Mouse (Mus musculus) liver, embryonic 14.5 days (tissue): Measurements from ENCODE around the gene Serhl. TPM values are rescaled to one million over a fixed set of nuclear protein-coding genes. Genes with fewer than 3 reads are reported as not detected.

Source experiments
- ATAC-seq: fragments of 200-750 bp; cut with Nextera tagmentation; 2 replicates; pipeline ENCODE4 v1.8.0; 2017; ENCODE audit warnings: moderate number of reproducible peaks, mild to moderate bottlenecking, moderate library complexity; ENCODE audit not compliant: insufficient read depth
- DNase-seq, 3 experiments: peaks; one replicate each; pipeline ENCODE4 v3.0.0-alpha.2; 2012 to 2013; ENCODE audit warnings: low read depth in 3 of 3, low spot score in 3 of 3
- H3K27ac ChIP-seq: fragments of 300-500 bp; sonication (generic); 2 replicates; pipeline ENCODE4 v1.5.1; 2014; ENCODE audit warnings: moderate library complexity, mild to moderate bottlenecking, control low read depth, inconsistent platforms
- H3K27me3 ChIP-seq: fragments of 300-500 bp; sonication (generic); 2 replicates; pipeline ENCODE4 v1.6.1; 2014; ENCODE audit warnings: mild to moderate bottlenecking, low read length, moderate library complexity; ENCODE audit not compliant: control insufficient read depth, insufficient read depth
- H3K36me3 ChIP-seq: fragments of 300-500 bp; sonication (generic); replicated peaks from 2 replicates; pipeline ENCODE4 v1.6.1; 2014; ENCODE audit warnings: low read depth; ENCODE audit not compliant: control insufficient read depth, insufficient read depth
- H3K4me1 ChIP-seq, 2 experiments: fragments of 200-500 bp in 1 of 2; fragments of 300-500 bp in 1 of 2; sonication (generic) in 1 of 2; replicated peaks; 2 replicates each; pipeline ENCODE4 v1.6.1; 2012 to 2014; ENCODE audit warnings: antibody characterized with exemption in 1 of 2, inconsistent platforms in 1 of 2, low read length in 1 of 2; ENCODE audit not compliant: control insufficient read depth in 2 of 2, insufficient read depth in 2 of 2
- H3K4me2 ChIP-seq: fragments of 300-500 bp; sonication (generic); 2 replicates; pipeline ENCODE4 v1.6.1; 2014; ENCODE audit warnings: low read depth, mild to moderate bottlenecking, control low read depth, moderate library complexity
- H3K4me3 ChIP-seq, 2 experiments: fragments of 200-500 bp in 1 of 2; fragments of 300-500 bp in 1 of 2; sonication (generic) in 1 of 2; 2 replicates each; pipeline ENCODE4 v1.5.1; 2012 to 2014; ENCODE audit warnings: low read depth in 2 of 2, low read length in 2 of 2, mild to moderate bottlenecking in 2 of 2, control low read depth in 1 of 2, inconsistent platforms in 1 of 2, moderate library complexity in 1 of 2; ENCODE audit not compliant: insufficient read depth in 1 of 2
- H3K9ac ChIP-seq: fragments of 300-500 bp; sonication (generic); replicated peaks from 2 replicates; pipeline ENCODE4 v1.6.1; 2014; ENCODE audit warnings: mild to moderate bottlenecking, control low read depth, moderate library complexity
- H3K9me3 ChIP-seq: fragments of 300-500 bp; sonication (generic); 2 replicates; pipeline ENCODE4 v1.6.1; 2016; ENCODE audit warnings: low read length, mixed read lengths; ENCODE audit not compliant: control insufficient read depth
- CTCF ChIP-seq: IDR thresholded peaks from 2 replicates; pipeline ENCODE4 v1.5.1; 2016; ENCODE audit warnings: antibody characterized with exemption, low read depth, control low read depth
- EP300 ChIP-seq: IDR thresholded peaks from 2 replicates; pipeline ENCODE4 v1.6.1; 2016; ENCODE audit warnings: antibody characterized with exemption, low read depth
- WGBS: fragments of 180-500 bp; shearing (Covaris S2); extraction: QIAGEN DNeasy Blood & Tissue Kit; methylation state at CpG from one replicate; pipeline ENCODE4 v1.1.7; 2014; ENCODE audit not compliant: insufficient replicate concordance; 5-methylcytosine and 5-hydroxymethylcytosine counted together
- polyA plus RNA-seq, 2 experiments: library from polyadenylated mRNA; depleted of rRNA in 1 of 2; stranded (reverse) in 1 of 2; unstranded in 1 of 2; fragments of >200 nt; fragmentation: Nextera tagmentation in 1 of 2; extraction: Ambion mirVana in 1 of 2; gene quantifications; 2 replicates each; pipeline versions ENCODE4 v1.2.1 to v1.2.3; 2012 to 2014

Gene Serhl
- polyA plus RNA-seq, 2 experiments = 12.4 to 14.8 TPM

DNA sequence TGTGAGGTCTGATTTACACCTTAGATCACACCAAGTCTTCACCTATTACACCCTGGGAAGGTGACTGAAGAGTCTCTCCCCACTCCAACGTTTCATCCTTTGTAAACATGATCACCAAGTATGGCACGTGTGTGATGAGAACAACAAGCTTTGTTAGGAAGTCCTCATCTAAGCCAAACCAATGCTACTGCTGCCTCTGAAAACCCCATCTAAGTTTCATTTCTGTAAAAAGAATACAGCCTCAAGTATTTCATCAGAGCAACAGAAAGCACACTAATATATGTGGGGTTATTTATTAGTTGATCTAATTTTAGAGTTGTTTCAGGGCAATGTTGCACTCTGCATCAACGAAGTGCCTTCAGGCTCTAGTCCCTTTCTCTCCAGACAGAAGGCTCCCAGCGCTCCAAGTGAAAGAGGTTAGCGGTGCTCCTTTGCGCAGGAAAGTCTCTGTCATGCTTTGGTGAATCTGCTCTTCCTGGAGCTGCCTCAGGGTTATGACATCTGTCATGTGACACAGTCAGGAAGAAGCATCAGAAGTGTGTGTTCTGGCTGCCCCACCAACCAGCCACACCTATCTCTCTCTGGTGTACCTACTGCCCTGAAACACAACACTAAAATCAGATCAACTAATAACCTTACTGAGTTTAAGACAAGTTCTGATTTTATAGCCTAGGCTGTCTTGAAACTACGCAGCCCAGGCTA, 40.4 kb downstream of the Serhl start:
- Histone ChIP-seq H3K4me3 (no peak overlapping the region), H3K27ac (no peak overlapping the region), H3K9me3 (no peaks in the 10 kb centered on the region), H3K4me2 (no peak overlapping the region), H3K9ac (no peak overlapping the region), H3K27me3 (no peaks in the 10 kb centered on the region), H3K36me3 (peaks cover 77% of the 10 kb centered on the region), H3K4me1 (no peaks in the 10 kb centered on the region)
- 87% methylated on average over 7 of the region's 7 CpGs for WGBS
- no peak for DNase-seq
- ATAC-seq = no peak
- TF ChIP-seq EP300 (no peak), CTCF (no peak)

DNA sequence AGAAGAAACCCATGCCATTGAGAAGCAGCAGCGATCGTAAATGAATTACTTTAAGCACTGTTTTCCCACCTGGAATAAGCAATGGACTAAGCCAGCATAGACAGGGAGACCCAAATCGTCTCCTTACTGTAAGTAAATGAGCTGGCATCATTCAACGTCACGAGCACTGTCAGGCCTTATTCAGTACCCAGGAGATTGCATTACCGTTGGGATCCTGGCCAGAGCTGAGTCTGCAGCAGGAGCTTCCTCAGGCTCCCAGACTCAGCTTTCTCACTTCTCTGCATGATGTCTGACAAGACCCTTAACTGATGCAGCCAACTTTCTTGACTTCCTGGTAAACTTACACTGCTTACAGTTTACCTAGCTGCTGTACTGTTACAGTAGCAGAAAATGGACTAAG, 45.4 kb downstream of the Serhl start:
- Histone ChIP-seq H3K9ac (no peak overlapping the region), H3K4me2 (no peak overlapping the region), H3K27ac (no peak overlapping the region), H3K36me3 (peaks cover 78% of the 10 kb centered on the region), H3K9me3 (no peaks in the 10 kb centered on the region), H3K27me3 (no peaks in the 10 kb centered on the region), H3K4me1 (no peaks in the 10 kb centered on the region), H3K4me3 (no peak overlapping the region)
- ATAC-seq = no peak
- no peak for TF ChIP-seq EP300
- TF ChIP-seq CTCF = no peak
- no peak for DNase-seq
- 88% methylated on average over 6 of the region's 6 CpGs for WGBS

- DNase-seq = no peak
- ATAC-seq = no peak
- peaks cover 68% of the 10 kb centered on the region for H3K36me3 ChIP-seq
These were observed 46.3 kb downstream of the Serhl start for GRCm38 (mm10) chr15:83135654-83136053.

DNA sequence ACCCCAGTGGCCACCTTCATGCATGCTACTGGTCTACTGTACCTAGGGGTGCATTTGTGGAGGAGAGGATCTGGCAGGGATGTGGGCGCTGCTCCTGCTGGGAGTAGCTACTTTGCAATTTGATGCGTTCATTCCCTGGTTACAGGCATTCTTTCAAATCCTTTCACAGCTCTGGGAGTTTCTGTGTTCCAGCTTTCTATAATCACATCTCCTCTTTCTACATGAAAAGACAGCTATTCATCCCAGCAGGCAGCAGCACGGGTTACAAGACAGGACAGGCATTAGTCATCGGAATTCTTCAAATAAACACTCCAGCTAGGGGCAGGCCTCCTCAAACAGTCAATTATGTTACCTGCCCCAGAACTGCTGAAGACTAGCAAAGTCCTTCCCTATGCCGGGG, 53.6 kb downstream of the Serhl start:
- Histone ChIP-seq H3K36me3 (peaks cover 20% of the 10 kb centered on the region), H3K9me3 (no peaks in the 10 kb centered on the region), H3K4me3 (no peak overlapping the region), H3K4me1 (peaks cover 0 to 4% of the 10 kb centered on the region in 2 experiments; a peak in 2 of 4 replicates), H3K27me3 (no peaks in the 10 kb centered on the region), H3K9ac (no peak overlapping the region), H3K4me2 (no peak overlapping the region), H3K27ac (no peak overlapping the region)
- DNase-seq (no peak), ATAC-seq (no peak)
- no peak for TF ChIP-seq EP300
- TF ChIP-seq CTCF = no peak
- 83% methylated on average over 5 of the region's 5 CpGs for WGBS

More at GRCm38 (mm10) chr15:83135654-83136053, 46.3 kb downstream of the Serhl start:
- Histone ChIP-seq H3K4me3 (no peak overlapping the region), H3K27me3 (no peaks in the 10 kb centered on the region), H3K9ac (no peak overlapping the region), H3K4me2 (no peak overlapping the region), H3K9me3 (no peaks in the 10 kb centered on the region), H3K27ac (no peak overlapping the region), H3K4me1 (no peaks in the 10 kb centered on the region)
- 45% methylated on average over 2 of the region's 2 CpGs for WGBS
- TF ChIP-seq CTCF = no peak
- no peak for TF ChIP-seq EP300

- H3K4me3 ChIP-seq = no peak overlapping the region
- WGBS = 72% methylated on average over 6 of the region's 6 CpGs
- peaks cover 6 to 7% of the 10 kb centered on the region in 2 experiments; a peak in 3 of 4 replicates for H3K4me1 ChIP-seq
- no peak for TF ChIP-seq EP300
- TF ChIP-seq CTCF = no peak
- H3K9me3 ChIP-seq = no peaks in the 10 kb centered on the region
- no peak overlapping the region for H3K4me2 ChIP-seq
- no peak for ATAC-seq
- no peaks in the 10 kb centered on the region for H3K27me3 ChIP-seq
- H3K27ac ChIP-seq = no peak overlapping the region
- peaks cover 12% of the 10 kb centered on the region for H3K36me3 ChIP-seq
- no peak for DNase-seq
- H3K9ac ChIP-seq = no peak overlapping the region
These were observed 56.2 kb downstream of the Serhl start for GRCm38 (mm10) chr15:83145541-83145940.
